Mouse (Mus musculus) myocyte (in vitro differentiated cells): ENCODE results near the gene Ccdc71.

Experiments
- E2F4 ChIP-seq: IDR thresholded peaks from one replicate; pipeline ENCODE4 v1.6.1; 2011; ENCODE audit warnings: mild to moderate bottlenecking, control low read depth, moderate library complexity; ENCODE audit not compliant: insufficient read depth
- MAX ChIP-seq: IDR thresholded peaks from one replicate; pipeline ENCODE4 v1.6.1; 2011; ENCODE audit warnings: low read depth, mild to moderate bottlenecking, control low read depth
- MYOD1 ChIP-seq, 3 experiments: IDR thresholded peaks; one replicate each; pipeline ENCODE4 v1.6.1; 2011; ENCODE audit warnings: control low read depth in 2 of 3, low read depth in 2 of 3, mild to moderate bottlenecking in 2 of 3, moderate library complexity in 1 of 3; ENCODE audit not compliant: insufficient read length in 2 of 3, control insufficient read depth in 1 of 3
- POLR2A ChIP-seq: IDR thresholded peaks from one replicate; pipeline ENCODE4 v1.6.1; 2011; ENCODE audit warnings: low read depth, mild to moderate bottlenecking, control low read depth, moderate library complexity; ENCODE audit not compliant: insufficient read length
- POLR2AphosphoS2 ChIP-seq: IDR thresholded peaks from one replicate; pipeline ENCODE4 v1.6.1; 2011; ENCODE audit warnings: low read depth, control low read depth; ENCODE audit not compliant: insufficient read length
- TCF12 ChIP-seq: IDR thresholded peaks from one replicate; pipeline ENCODE4 v1.6.1; 2011; ENCODE audit warnings: mild to moderate bottlenecking, control low read depth; ENCODE audit not compliant: poor library complexity, insufficient read depth, severe bottlenecking
- USF1 ChIP-seq: IDR thresholded peaks from one replicate; pipeline ENCODE4 v1.6.1; 2011; ENCODE audit warnings: low read depth, mild to moderate bottlenecking, control low read depth, moderate library complexity

- TF ChIP-seq MYOD1 (IDR thresholded peaks at IDR 0.05; ENCODE audit: control insufficient read depth in 1 of 3, insufficient read length in 2 of 3, low read depth in 2 of 3) (no peak), TCF12 (no peak), USF1 (no peak), POLR2A (no peak), POLR2AphosphoS2 (no peak), MAX (no peak), E2F4 (no peak)
Measured at GRCm38 (mm10) chr9:108436182-108436581, 24.1 kb upstream of the Ccdc71 start, which contains the start of gene BC048562.
